Mouse (Mus musculus): ENCODE measurements around the gene Exoc3l4.
A peak's percentile ranks its signal among the peaks of the same experiment; 100 is the strongest.

The Exoc3l4 gene

GRCm38 (mm10) chr12:111416921-111417779 lies at the start of gene Exoc3l4:
TSS of gene Exoc3l4 (plus strand) at chr12:111417017.
- no peak for DNase-seq (ENCODE audit: low spot score)

GRCm38 (mm10) chr12:111367065-111367464 lies 49.8 kb upstream of the Exoc3l4 start:
- DNase-seq (ENCODE audit: low spot score), result no peak

GRCm38 (mm10) chr12:111370249-111370648 lies 46.6 kb upstream of the Exoc3l4 start:
- no peak for DNase-seq (ENCODE audit: low spot score)

- no peak for DNase-seq (ENCODE audit: low spot score)
Observed at GRCm38 (mm10) chr12:111371905-111372304, 44.9 kb upstream of the Exoc3l4 start.

- DNase-seq (ENCODE audit: low spot score), result no peak
Observed at GRCm38 (mm10) chr12:111373411-111373810, 43.4 kb upstream of the Exoc3l4 start.

GRCm38 (mm10) chr12:111374727-111375126 lies 42.1 kb upstream of the Exoc3l4 start:
- DNase-seq (ENCODE audit: low spot score), result no peak

GRCm38 (mm10) chr12:111375559-111375958 lies 41.3 kb upstream of the Exoc3l4 start:
- DNase-seq (ENCODE audit: low spot score), result no peak

GRCm38 (mm10) chr12:111376053-111376452 lies 40.8 kb upstream of the Exoc3l4 start:
- no peak for DNase-seq (ENCODE audit: low spot score)

GRCm38 (mm10) chr12:111376826-111377331 lies 39.9 kb upstream of the Exoc3l4 start:
- DNase-seq (ENCODE audit: low spot score), result no peak

- DNase-seq (ENCODE audit: low spot score), result no peak
Observed at GRCm38 (mm10) chr12:111377376-111377973, 39.3 kb upstream of the Exoc3l4 start, which contains the start of gene Cdc42bpb. TSS of gene Cdc42bpb (minus strand) at chr12:111377718.

GRCm38 (mm10) chr12:111377986-111378490 lies 38.8 kb upstream of the Exoc3l4 start:
- no peak for DNase-seq (ENCODE audit: low spot score)

GRCm38 (mm10) chr12:111378812-111379211 lies 38.0 kb upstream of the Exoc3l4 start:
- DNase-seq (ENCODE audit: low spot score), result no peak

- no peak for DNase-seq (ENCODE audit: low spot score)
Observed at GRCm38 (mm10) chr12:111385883-111386641, 30.8 kb upstream of the Exoc3l4 start.

GRCm38 (mm10) chr12:111386642-111387120 lies 30.1 kb upstream of the Exoc3l4 start:
- DNase-seq (ENCODE audit: low spot score), result no peak

GRCm38 (mm10) chr12:111387146-111387545 lies 29.7 kb upstream of the Exoc3l4 start:
- DNase-seq (ENCODE audit: low spot score), result no peak

- no peak for DNase-seq (ENCODE audit: low spot score)
Observed at GRCm38 (mm10) chr12:111394008-111394407, 22.8 kb upstream of the Exoc3l4 start.

- DNase-seq (ENCODE audit: low spot score), result no peak
Observed at GRCm38 (mm10) chr12:111396997-111397396, 19.8 kb upstream of the Exoc3l4 start.

- DNase-seq (ENCODE audit: low spot score), result peak; percentile 20
Observed at GRCm38 (mm10) chr12:111401454-111402184, 15.2 kb upstream of the Exoc3l4 start.

GRCm38 (mm10) chr12:111404880-111405279 lies 11.9 kb upstream of the Exoc3l4 start:
- no peak for DNase-seq (ENCODE audit: low spot score)

GRCm38 (mm10) chr12:111406622-111407021 lies 10.2 kb upstream of the Exoc3l4 start, which contains the start of gene Lbhd2:
TSS of gene Lbhd2 (plus strand) at chr12:111406809.
- DNase-seq (ENCODE audit: low spot score), result no peak

GRCm38 (mm10) chr12:111409583-111409982 lies 7.2 kb upstream of the Exoc3l4 start:
- no peak for DNase-seq (ENCODE audit: low spot score)
